Mouse (Mus musculus): Measurements from ENCODE around the gene Rnf145. TPM values are rescaled to one million over a fixed set of nuclear protein-coding genes. Genes with fewer than 3 reads are reported as not detected.

Gene Rnf145
- polyA plus RNA-seq, 2 experiments = 84.5 to 92.1 TPM

GRCm38 (mm10) chr11:44558521-44558920 lies 39.8 kb downstream of the Rnf145 start:
- WGBS = 91% methylated on average over 3 of the region's 3 CpGs
- Histone ChIP-seq H3K36me3 (ENCODE audit: control insufficient read depth, insufficient read depth, low read length) (peaks cover 77% of the 10 kb centered on the region), H3K4me1 (ENCODE audit: control insufficient read depth, insufficient read depth, low read length) (no peaks in the 10 kb centered on the region), H3K9me3 (ENCODE audit: control insufficient read depth, low read length) (no peaks in the 10 kb centered on the region), H3K27me3 (ENCODE audit: control insufficient read depth, insufficient read depth, low read length) (no peaks in the 10 kb centered on the region), H3K4me2 (replicated peaks; ENCODE audit: low read depth, low read length, severe bottlenecking) (no peak overlapping the region), H3K4me3 (replicated peaks; ENCODE audit: low read length) (no peak overlapping the region), H3K9ac (ENCODE audit: low read depth, low read length, severe bottlenecking) (no peak overlapping the region), H3K27ac (replicated peaks; ENCODE audit: low read depth, low read length) (no peak overlapping the region)
- DNase-seq (ENCODE audit: low spot score) (no peak), ATAC-seq (ENCODE audit: low FRiP score, low read depth) (no peak)
- TF ChIP-seq POLR2A (IDR thresholded peaks at IDR 0.05; ENCODE audit: borderline replicate concordance, extremely low read depth, insufficient read depth, insufficient read length) = no peak

- Histone ChIP-seq H3K4me3 (replicated peaks; ENCODE audit: low read length) (no peak overlapping the region), H3K27ac (replicated peaks; ENCODE audit: low read depth, low read length) (no peak overlapping the region), H3K9me3 (ENCODE audit: control insufficient read depth, low read length) (no peaks in the 10 kb centered on the region), H3K4me1 (ENCODE audit: control insufficient read depth, insufficient read depth, low read length) (no peaks in the 10 kb centered on the region), H3K4me2 (replicated peaks; ENCODE audit: low read depth, low read length, severe bottlenecking) (no peak overlapping the region), H3K27me3 (ENCODE audit: control insufficient read depth, insufficient read depth, low read length) (no peaks in the 10 kb centered on the region), H3K9ac (ENCODE audit: low read depth, low read length, severe bottlenecking) (no peak overlapping the region), H3K36me3 (ENCODE audit: control insufficient read depth, insufficient read depth, low read length) (peaks cover 81% of the 10 kb centered on the region)
- no peak for TF ChIP-seq POLR2A (IDR thresholded peaks at IDR 0.05; ENCODE audit: borderline replicate concordance, extremely low read depth, insufficient read depth, insufficient read length)
- DNase-seq (ENCODE audit: low spot score) (no peak), ATAC-seq (ENCODE audit: low FRiP score, low read depth) (no peak)
- WGBS = 92% methylated on average over 6 of the region's 6 CpGs
These were observed 40.7 kb downstream of the Rnf145 start for GRCm38 (mm10) chr11:44559466-44559865.

GRCm38 (mm10) chr11:44560396-44560795 lies 41.6 kb downstream of the Rnf145 start:
- Histone ChIP-seq H3K4me3 (replicated peaks; ENCODE audit: low read length) (no peak overlapping the region), H3K9ac (ENCODE audit: low read depth, low read length, severe bottlenecking) (no peak overlapping the region), H3K27ac (replicated peaks; ENCODE audit: low read depth, low read length) (no peak overlapping the region), H3K36me3 (ENCODE audit: control insufficient read depth, insufficient read depth, low read length) (peaks cover 83% of the 10 kb centered on the region), H3K9me3 (ENCODE audit: control insufficient read depth, low read length) (no peaks in the 10 kb centered on the region), H3K4me2 (replicated peaks; ENCODE audit: low read depth, low read length, severe bottlenecking) (no peak overlapping the region), H3K27me3 (ENCODE audit: control insufficient read depth, insufficient read depth, low read length) (no peaks in the 10 kb centered on the region), H3K4me1 (ENCODE audit: control insufficient read depth, insufficient read depth, low read length) (no peaks in the 10 kb centered on the region)
- ATAC-seq (ENCODE audit: low FRiP score, low read depth) = no peak
- TF ChIP-seq POLR2A (IDR thresholded peaks at IDR 0.05; ENCODE audit: borderline replicate concordance, extremely low read depth, insufficient read depth, insufficient read length) = no peak
- no peak for DNase-seq (ENCODE audit: low spot score)
- 93% methylated on average over 8 of the region's 8 CpGs for WGBS

GRCm38 (mm10) chr11:44561476-44562015 lies 42.8 kb downstream of the Rnf145 start:
- H3K9ac ChIP-seq (ENCODE audit: low read depth, low read length, severe bottlenecking) = no peak overlapping the region
- no peaks in the 10 kb centered on the region for H3K4me1 ChIP-seq (ENCODE audit: control insufficient read depth, insufficient read depth, low read length)
- H3K9me3 ChIP-seq (ENCODE audit: control insufficient read depth, low read length) = no peaks in the 10 kb centered on the region
- H3K4me3 ChIP-seq (replicated peaks; ENCODE audit: low read length) = no peak overlapping the region
- H3K27me3 ChIP-seq (ENCODE audit: control insufficient read depth, insufficient read depth, low read length) = no peaks in the 10 kb centered on the region
- TF ChIP-seq POLR2A (IDR thresholded peaks at IDR 0.05; ENCODE audit: borderline replicate concordance, extremely low read depth, insufficient read depth, insufficient read length) = no peak
- DNase-seq (ENCODE audit: low spot score) (no peak), ATAC-seq (ENCODE audit: low FRiP score, low read depth) (no peak)
- no peak overlapping the region for H3K4me2 ChIP-seq (replicated peaks; ENCODE audit: low read depth, low read length, severe bottlenecking)
- no peak overlapping the region for H3K27ac ChIP-seq (replicated peaks; ENCODE audit: low read depth, low read length)
- peaks cover 87% of the 10 kb centered on the region for H3K36me3 ChIP-seq (ENCODE audit: control insufficient read depth, insufficient read depth, low read length)
- 87% methylated on average over 21 of the region's 21 CpGs for WGBS

GRCm38 (mm10) chr11:44562389-44563135 lies 43.8 kb downstream of the Rnf145 start:
- ATAC-seq (ENCODE audit: low FRiP score, low read depth) (no peak), DNase-seq (ENCODE audit: low spot score) (no peak)
- Histone ChIP-seq H3K27ac (replicated peaks; ENCODE audit: low read depth, low read length) (no peak overlapping the region), H3K27me3 (ENCODE audit: control insufficient read depth, insufficient read depth, low read length) (no peaks in the 10 kb centered on the region), H3K9me3 (ENCODE audit: control insufficient read depth, low read length) (no peaks in the 10 kb centered on the region), H3K36me3 (ENCODE audit: control insufficient read depth, insufficient read depth, low read length) (peaks cover 83% of the 10 kb centered on the region), H3K4me3 (replicated peaks; ENCODE audit: low read length) (no peak overlapping the region), H3K4me2 (replicated peaks; ENCODE audit: low read depth, low read length, severe bottlenecking) (no peak overlapping the region), H3K9ac (ENCODE audit: low read depth, low read length, severe bottlenecking) (no peak overlapping the region), H3K4me1 (ENCODE audit: control insufficient read depth, insufficient read depth, low read length) (no peaks in the 10 kb centered on the region)
- 80% methylated on average over 11 of the region's 12 CpGs for WGBS
- no peak for TF ChIP-seq POLR2A (IDR thresholded peaks at IDR 0.05; ENCODE audit: borderline replicate concordance, extremely low read depth, insufficient read depth, insufficient read length)

Data from limb, embryonic 14.5 days (tissue).